Mouse (Mus musculus) megakaryocyte, embryonic 14.5 days (primary cell): Measurements from ENCODE around the gene Gsk3a. TPM values are rescaled to one million over a fixed set of nuclear protein-coding genes. Genes with fewer than 3 reads are reported as not detected.

ENCODE experiments used
- H3K27me3 ChIP-seq: replicated peaks from 2 replicates; pipeline ENCODE3; 2012; ENCODE audit warnings: inconsistent platforms
- H3K36me3 ChIP-seq: replicated peaks from 2 replicates; pipeline ENCODE3; 2012; ENCODE audit warnings: low read length, inconsistent platforms, mixed read lengths
- H3K4me1 ChIP-seq: 2 replicates; pipeline ENCODE4 v1.6.1; 2012; ENCODE audit warnings: inconsistent platforms
- H3K4me3 ChIP-seq: replicated peaks from 2 replicates; pipeline ENCODE3; 2012; ENCODE audit warnings: moderate library complexity, mild to moderate bottlenecking, inconsistent platforms
- H3K9me3 ChIP-seq: 2 replicates; pipeline ENCODE4 v1.6.1; 2012; ENCODE audit warnings: inconsistent platforms
- FLI1 ChIP-seq: IDR thresholded peaks from 2 replicates; pipeline ENCODE4 v1.6.1; 2012; ENCODE audit warnings: low read length, inconsistent platforms, mixed read lengths
- GATA1 ChIP-seq: IDR thresholded peaks from 3 replicates; pipeline ENCODE4 v1.6.1; 2012; ENCODE audit warnings: mixed read lengths, low read length, inconsistent platforms, borderline replicate concordance
- polyA plus RNA-seq: library from polyadenylated mRNA; stranded (reverse); fragments of >175 nt; gene quantifications from 2 replicates; pipeline ENCODE4 v1.2.3, GENCODE M21; 2012; ENCODE audit warnings: low replicate concordance; ENCODE audit not compliant: insufficient read depth

Gene Gsk3a
- polyA plus RNA-seq, 1 experiment: 120 TPM

GRCm38 (mm10) chr7:25273259-25274241 lies 35.9 kb upstream of the Gsk3a start:
- Histone ChIP-seq H3K36me3 (peaks cover 73% of the 10 kb centered on the region), H3K4me1 (peaks cover 97% of the 10 kb centered on the region), H3K9me3 (no peaks in the 10 kb centered on the region), H3K4me3 (peak overlapping the region; percentile 85), H3K27me3 (no peaks in the 10 kb centered on the region)
- TF ChIP-seq GATA1 (no peak), FLI1 (no peak)

GRCm38 (mm10) chr7:25272445-25273258 lies 35.0 kb upstream of the Gsk3a start:
- Histone ChIP-seq H3K4me3 (peak overlapping the region; percentile 85), H3K27me3 (no peaks in the 10 kb centered on the region), H3K4me1 (peaks cover 92% of the 10 kb centered on the region), H3K36me3 (peaks cover 73% of the 10 kb centered on the region), H3K9me3 (no peaks in the 10 kb centered on the region)
- no peak for TF ChIP-seq FLI1
- no peak for TF ChIP-seq GATA1

GRCm38 (mm10) chr7:25271651-25272444 lies 34.2 kb upstream of the Gsk3a start:
- Histone ChIP-seq H3K4me1 (peaks cover 88% of the 10 kb centered on the region), H3K9me3 (no peaks in the 10 kb centered on the region), H3K36me3 (peaks cover 71% of the 10 kb centered on the region), H3K27me3 (no peaks in the 10 kb centered on the region), H3K4me3 (peak overlapping the region; percentile 33)
- no peak for TF ChIP-seq GATA1
- no peak for TF ChIP-seq FLI1

GRCm38 (mm10) chr7:25270652-25271633 lies 33.3 kb upstream of the Gsk3a start:
- H3K27me3 ChIP-seq: no peaks in the 10 kb centered on the region
- H3K36me3 ChIP-seq: peaks cover 63% of the 10 kb centered on the region
- H3K4me3 ChIP-seq: peak overlapping the region; percentile 98
- TF ChIP-seq FLI1: no peak
- TF ChIP-seq GATA1: no peak
- peaks cover 88% of the 10 kb centered on the region for H3K4me1 ChIP-seq
- H3K9me3 ChIP-seq: no peaks in the 10 kb centered on the region

GRCm38 (mm10) chr7:25269545-25270271 lies 32.1 kb upstream of the Gsk3a start:
- H3K4me1 ChIP-seq: peaks cover 75% of the 10 kb centered on the region
- no peaks in the 10 kb centered on the region for H3K9me3 ChIP-seq
- peak overlapping the region; percentile 98 for H3K4me3 ChIP-seq
- TF ChIP-seq FLI1 (no peak), GATA1 (no peak)
- H3K27me3 ChIP-seq: no peaks in the 10 kb centered on the region
- H3K36me3 ChIP-seq: peaks cover 50% of the 10 kb centered on the region

- H3K27me3 ChIP-seq: no peaks in the 10 kb centered on the region
- peak overlapping the region; percentile 98 for H3K4me3 ChIP-seq
- H3K4me1 ChIP-seq: peaks cover 73% of the 10 kb centered on the region
- H3K9me3 ChIP-seq: no peaks in the 10 kb centered on the region
- TF ChIP-seq GATA1 (no peak), FLI1 (no peak)
- peaks cover 44% of the 10 kb centered on the region for H3K36me3 ChIP-seq
Measured at GRCm38 (mm10) chr7:25269029-25269428, 31.4 kb upstream of the Gsk3a start.

GRCm38 (mm10) chr7:25268588-25268987 lies 30.9 kb upstream of the Gsk3a start:
- Histone ChIP-seq H3K4me3 (peak overlapping the region; percentile 98), H3K27me3 (no peaks in the 10 kb centered on the region), H3K4me1 (peaks cover 69% of the 10 kb centered on the region), H3K36me3 (peaks cover 39% of the 10 kb centered on the region), H3K9me3 (no peaks in the 10 kb centered on the region)
- no peak for TF ChIP-seq FLI1
- TF ChIP-seq GATA1: no peak

- Histone ChIP-seq H3K36me3 (peaks cover 32% of the 10 kb centered on the region), H3K4me3 (peak overlapping the region; percentile 98), H3K27me3 (no peaks in the 10 kb centered on the region), H3K4me1 (peaks cover 64% of the 10 kb centered on the region), H3K9me3 (no peaks in the 10 kb centered on the region)
- TF ChIP-seq FLI1: no peak
Measured at GRCm38 (mm10) chr7:25267751-25268463, 30.3 kb upstream of the Gsk3a start.
